Mouse (Mus musculus): ENCODE data around the gene Fads1. TPM values are rescaled to one million over a fixed set of nuclear protein-coding genes. Genes with fewer than 3 reads are reported as not detected.

Gene Fads1
- total RNA-seq, 2 experiments from 2014 or later = 677 to 1,388 TPM

DNA sequence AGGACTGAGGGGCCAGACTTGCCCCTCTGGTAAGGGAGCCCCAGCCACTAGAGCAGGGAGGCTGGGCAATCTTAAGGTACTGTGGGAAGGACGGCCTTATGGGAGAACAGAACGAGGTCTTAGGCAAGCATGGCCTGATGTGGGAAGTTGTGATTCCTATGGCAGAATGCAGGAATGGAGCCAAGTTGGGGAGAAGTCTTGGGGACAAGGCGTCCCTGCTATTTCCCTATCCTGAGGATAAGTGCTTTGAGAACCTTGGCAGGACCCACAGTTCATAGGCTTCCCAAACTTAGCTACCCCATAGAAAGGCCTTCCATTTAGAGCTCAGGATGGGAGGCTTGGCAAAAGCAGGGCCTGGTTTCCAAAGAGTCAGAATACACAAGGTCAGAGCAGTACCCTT lies 26.2 kb downstream of the Fads1 start:
- DNase-seq = no peak

DNA sequence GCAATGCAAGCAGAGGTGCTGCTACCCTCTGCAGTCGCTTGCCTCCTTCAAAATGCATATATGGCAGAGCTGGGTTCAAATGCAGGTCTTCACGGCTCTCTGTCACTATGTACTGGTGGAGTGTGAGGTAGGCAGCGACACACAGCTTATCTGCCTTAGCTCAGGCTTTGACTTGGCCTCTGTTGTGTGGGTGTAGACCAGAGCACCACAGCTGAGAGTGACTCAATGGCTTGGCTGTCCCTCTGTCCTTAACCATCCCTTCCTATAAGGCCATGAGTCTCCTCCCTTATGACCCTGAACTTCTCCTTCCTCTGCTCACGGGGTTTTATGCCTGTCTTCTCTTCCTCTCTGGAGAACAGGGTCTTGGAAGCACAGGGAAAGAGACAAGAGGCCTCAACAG lies 28.2 kb downstream of the Fads1 start:
- DNase-seq = peak; percentile 29 to 57

DNA sequence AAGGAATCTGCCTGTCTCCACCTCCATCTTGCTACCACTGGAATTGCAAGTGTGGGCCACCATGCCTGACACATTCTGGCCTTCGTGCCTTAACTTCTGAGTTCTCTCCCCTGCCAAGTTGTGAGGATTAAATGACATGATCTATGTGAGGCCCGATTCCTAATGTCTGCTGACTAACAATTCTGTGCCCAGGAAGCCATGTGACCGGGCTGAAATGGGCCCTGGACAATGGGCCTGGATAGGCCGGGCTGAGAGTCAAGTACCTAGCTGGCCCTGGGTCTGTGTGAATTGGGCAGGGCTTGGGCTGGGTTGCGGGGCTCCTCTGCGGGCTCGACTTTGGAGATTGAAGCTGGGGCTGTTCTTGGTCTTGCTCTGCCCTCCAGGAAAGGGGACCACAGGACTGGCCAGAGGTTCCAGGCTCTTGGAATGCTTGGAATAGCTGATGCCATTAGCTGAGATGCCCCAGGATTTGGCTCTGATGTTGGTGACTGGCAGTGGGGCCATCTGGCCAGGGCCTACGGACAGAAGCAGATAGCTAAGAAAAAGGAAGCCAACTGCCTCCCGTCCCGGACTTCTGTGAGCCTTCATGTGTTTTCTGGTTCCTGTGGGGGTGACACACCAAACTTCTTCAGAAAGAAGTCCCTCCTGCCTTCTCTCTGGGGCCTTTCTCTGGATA lies 31.2 kb downstream of the Fads1 start:
- peak in 1 of 2 experiments; percentile 57 for DNase-seq

DNA sequence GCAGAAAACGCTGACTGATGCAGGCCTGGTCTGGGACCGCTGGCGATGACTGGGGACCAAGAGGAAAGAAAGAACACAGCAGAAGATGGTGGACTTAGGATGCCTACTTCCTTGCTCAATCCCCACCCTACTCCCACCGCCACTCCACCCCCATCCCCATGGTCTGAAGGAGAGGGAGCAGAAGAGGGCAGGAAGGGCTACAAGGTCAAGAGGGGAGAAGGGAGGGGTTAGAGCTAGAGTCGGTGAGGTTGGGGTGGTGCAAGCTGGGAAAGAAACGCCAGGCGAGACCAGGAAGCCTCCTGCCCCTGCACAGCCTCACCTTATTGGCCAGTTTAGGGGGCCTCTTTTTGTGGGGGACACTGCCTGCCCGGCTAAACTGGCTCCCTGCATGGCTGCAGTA lies 33.4 kb downstream of the Fads1 start:
- no peak for DNase-seq

DNA sequence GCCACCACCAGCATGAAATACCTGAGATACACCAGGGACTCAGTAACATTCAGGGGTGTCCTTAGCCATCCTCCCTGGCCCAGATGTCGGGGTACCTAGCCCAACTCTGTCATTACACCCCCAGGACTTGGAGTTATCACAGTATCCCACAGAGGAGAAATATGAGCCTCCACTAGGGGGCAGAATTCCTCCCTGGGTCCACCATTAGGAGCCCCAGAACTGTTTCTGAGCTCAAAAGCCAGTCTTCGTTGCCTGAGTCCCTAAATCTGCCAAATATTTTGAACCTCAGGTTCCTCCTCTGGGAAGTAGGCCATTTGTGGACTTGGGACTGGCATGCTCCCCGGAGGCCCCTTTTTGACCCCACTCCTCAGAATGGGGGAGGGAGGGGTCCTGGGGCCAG lies 36.4 kb downstream of the Fads1 start:
- peak in 1 of 2 experiments; percentile 65 for DNase-seq

DNA sequence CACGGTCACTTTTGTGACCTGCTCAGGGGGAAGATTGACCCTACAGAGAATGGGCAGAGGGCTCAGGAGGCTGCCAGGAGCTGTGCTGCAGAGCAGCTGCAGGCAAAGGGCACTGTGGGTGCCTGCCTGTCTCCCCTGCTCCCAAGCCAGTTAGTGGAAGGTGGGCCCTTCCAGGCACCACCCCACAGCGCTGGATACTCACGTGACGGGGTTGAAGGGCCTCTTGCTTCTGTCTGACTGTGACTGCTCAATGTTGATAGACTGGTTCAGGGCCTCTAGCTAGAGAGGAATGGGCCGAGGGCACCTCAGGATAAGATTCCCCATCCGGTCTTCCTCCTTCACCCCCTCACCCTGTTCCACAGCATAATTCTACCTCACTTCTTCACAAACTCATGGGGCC lies 36.9 kb downstream of the Fads1 start:
- no peak for DNase-seq

DNA sequence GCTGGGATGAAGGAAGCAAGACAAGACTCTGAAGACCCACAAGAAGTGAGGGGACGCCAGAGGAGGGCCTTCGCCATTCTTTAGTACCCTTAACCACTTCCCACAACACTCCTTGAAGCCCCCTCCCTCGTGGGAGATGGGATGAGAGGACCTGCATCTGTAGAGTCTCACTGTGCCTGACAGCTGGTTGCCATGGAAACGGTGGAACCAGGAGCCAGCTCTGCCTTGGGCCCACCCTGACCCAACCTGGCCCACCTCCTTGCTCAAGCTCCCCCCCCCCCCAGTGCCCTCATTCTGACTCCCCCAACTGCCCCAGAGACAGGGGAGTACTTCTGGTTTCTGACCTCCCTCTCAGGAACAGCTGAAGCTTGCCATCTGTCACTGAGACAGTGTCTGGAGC lies 38.9 kb downstream of the Fads1 start:
- DNase-seq = no peak

DNA sequence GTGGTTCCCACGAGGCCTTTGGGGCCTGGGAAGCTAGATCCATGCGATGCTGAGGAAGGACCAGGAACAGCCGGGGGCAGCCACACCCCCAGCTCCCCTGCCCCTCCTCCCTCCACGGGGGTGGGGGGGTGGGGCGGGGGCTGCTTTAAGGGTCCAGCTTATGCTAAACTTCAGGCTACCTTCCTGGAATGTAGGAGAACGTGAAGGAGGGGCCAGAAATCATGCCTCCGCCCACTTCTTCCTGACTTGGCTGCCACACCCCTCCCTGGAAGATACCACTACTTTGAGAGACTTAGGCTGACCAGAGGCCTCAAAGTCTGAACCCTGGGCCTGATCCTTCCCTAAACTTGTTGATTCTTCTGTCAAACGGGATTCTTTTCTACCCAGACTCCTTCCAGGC lies 40.0 kb downstream of the Fads1 start:
- DNase-seq = no peak

DNA sequence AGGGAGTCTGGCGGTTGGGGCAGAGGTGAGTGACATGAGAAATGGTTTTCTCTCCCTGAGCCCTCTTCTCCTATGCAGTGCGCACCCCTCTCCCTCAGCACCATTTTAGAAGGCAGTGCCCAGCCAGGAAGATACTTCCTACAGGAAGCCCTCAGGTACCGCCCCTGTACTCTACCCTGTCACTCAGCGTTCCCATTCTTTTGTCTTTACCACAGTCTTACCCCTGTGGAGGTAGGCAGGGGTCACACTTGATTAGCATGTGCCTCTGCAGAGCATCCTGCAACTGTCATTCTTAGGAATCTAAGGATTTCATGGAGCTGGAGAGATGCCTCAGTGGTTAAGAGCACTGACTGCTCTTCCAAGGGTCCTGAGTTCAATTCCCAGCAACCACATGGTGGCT lies 40.9 kb downstream of the Fads1 start:
- no peak for DNase-seq

DNA sequence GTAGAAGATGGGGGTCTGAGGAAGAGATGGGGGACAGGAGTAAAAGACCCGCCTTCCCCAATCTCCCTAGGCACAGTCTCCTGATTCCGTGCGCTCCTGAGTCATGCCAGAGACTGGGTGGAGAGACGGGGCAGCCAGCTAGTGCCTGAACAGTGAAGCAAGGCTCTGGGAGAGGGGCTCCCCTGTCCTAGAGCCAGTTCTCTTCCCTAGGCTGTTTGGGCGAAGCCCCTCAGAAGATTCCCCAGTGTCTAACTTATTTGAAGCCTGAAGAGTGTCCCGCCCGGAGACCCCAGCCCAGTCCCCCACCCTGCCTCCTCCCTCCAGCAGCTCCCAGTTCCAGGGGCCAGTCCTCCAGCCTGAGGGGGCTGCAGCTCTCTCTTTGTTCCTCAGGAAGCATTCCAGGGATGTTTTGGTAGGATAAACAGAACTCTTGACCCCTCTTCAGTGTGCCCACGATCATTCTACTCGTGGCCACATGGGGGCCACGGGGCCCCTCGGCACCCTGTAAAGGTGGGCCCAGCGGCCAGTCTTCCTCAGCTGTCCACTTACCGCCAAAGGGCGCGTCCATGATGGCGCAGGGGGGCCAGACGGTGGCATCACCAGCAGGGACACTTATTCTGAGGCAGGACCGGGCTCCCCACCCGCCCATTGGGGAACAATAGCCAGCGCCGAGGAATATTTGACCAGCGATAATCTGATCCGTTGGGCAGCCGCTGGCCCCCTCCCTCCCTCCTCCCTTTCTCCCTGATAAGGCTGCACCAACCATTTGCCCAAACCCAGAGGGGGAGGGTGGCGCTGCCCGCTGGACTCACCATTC lies 42.2 kb downstream of the Fads1 start:
- no peak for DNase-seq

DNA sequence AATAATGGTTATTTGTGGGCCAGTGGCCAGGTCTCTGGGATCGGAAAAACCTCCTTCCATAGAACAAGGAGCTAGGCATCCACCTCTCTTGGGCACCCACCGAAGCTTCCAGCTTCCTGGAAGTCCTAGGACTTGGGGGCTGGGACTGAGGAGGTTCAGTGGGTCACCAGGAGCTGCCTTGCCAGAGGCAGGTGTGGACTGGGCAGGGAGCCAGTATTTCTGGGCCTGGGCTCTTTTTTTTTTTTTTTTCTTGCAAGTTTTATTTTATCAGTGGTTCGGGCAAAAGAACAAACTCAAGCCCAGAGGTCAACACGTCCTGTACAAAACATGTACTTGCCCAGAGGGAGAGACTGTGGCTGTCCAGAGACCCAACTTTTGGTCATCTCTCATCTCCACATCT lies 43.1 kb downstream of the Fads1 start:
- no peak for DNase-seq

DNA sequence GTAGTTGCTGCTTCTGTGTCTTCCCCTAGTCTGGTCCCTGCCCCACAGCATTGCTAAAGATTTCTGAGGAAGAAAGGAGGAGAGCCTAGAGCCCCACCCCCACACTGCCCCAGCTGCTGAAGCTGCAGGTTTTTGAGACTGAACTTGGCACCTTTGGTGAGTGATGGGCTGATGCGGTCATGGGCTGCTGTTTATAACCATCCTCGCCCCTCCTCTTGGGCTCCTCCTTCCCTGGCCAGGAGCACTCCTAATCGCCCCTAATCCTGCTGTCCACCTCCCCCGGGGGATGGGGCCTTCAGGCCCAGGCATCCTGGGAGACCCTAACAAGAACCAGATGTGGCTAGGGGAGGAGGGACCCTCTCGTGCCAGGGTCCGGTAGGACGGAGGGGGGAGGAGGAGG lies 48.3 kb downstream of the Fads1 start:
- no peak for DNase-seq

DNA sequence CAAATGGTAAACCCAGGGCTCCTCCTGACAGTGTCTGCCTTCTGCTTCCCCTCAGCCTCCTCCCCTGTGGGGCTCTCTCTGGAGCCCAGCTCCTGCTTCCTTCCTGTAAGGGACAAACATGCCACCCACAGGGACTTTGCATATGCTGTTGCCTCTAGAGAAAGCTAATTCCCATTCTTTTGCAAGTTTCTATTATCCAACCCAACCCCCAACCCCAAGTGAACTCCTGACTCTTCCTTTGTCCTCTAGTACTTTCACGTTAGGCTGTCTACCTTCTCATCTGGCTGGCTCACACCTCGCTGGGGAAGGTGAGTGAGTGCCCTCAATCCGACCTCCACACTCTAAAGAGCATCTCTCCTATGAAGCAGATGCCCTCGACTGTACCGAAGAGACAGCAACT lies 49.2 kb downstream of the Fads1 start:
- no peak for DNase-seq

DNA sequence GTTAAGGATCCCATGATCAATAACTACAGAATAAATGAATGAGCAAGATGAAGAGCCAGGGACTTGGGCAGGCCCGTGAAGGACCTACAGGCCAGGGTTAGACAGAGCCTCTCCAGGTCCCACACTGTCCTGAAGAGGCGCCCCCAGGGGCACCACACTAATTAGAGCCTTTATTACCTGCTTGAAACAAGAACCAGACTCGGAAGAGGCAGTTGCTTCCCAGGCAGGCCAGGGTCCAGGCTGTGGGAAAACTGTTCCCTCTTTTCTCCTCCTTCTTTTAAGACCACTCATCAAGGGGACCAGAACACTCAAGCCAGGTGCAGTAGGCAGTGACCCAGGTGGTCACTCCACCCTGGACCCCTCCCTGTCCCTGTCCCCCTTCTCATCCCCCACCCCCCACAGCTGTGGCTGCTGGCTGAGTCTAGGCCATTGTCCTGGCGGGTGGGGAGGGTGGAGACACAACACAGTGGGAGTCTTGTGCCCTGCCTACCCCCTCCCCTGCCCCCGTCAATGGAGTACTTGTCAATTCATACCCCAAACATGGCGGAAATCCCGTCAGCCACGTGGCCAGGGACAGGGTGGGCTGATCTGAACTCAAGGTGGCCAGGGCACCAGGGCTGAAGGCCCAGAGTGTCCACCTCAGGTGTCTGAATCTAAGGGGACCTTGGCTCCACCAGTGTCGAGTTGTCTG lies 49.8 kb downstream of the Fads1 start:
- no peak for DNase-seq

DNA sequence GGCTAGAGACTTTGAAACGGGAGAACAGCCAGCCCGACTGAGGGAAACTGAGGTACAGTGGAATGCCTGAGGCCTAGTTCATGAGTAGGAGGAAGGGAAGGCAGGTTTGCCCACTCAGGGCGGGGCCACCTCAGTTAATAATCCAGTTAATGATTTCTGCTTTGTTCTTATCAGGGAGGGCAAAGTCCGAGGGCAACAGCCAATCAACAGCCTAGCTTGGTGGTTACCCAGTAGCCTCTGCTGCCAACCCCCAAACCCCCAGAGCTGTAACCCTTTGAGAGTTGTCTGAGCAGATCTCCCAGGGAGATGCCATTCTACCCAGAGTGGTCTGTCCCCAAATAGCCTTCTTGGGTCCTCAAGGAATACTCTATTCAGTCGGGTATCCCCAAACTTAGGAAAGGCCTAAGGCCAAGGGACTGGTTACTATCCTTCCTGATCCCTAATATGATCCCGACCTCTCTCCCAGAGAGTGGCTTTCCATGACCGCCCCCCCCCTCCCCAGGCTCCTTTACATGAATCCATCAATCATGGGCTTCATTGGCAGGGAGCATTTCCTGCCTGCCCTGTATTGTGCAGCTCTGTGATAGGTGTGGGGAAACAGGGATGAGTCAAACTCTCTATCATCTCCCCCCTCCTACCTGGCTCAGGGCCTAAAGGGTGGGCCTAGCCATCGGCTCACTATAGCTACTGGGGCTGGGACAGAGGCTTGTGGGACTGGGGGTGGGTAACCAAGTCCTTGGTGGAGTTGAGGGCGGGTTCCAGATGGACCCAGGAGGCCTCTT lies 53.3 kb downstream of the Fads1 start:
- no peak for DNase-seq

DNA sequence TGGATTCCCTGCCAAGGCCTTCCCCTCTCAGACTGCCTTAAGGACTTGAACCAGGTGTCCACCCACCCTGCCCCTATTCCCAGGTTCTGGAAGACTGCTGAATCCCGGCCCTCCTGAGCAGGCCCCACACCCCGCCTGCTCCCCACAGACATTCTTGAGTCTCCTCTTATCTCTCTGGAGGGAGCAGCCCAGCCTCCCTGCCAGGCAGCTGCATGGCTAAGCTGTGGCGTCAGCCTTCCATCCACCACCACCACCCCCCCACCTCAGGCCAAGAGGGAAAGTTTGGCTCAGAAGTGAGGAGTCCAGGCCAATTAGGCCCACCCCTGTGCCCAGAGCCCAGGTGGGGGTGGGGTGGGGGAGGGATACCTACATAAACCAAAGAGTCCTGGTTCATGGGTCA lies 55.8 kb downstream of the Fads1 start:
- no peak for DNase-seq

DNA sequence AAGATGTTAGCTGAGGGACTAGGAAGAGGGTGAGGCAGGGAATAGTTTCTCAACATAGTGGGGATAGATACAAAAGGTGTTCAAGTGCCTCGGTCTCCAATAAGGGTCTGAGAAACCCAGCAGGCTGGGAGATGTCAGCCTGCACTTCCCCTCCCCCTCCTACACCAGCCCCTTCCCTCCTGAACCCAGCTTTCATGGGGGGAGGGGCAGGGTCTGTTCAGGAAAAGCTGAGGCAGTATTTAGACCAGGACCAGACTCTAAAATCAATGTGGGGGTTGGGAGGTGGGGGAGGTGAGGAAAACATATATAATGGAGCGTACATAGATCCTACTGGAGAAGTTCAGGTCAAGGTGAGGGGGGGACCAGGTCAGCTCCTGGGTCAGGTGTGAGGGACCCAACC lies 56.7 kb downstream of the Fads1 start:
- DNase-seq = no peak

DNA sequence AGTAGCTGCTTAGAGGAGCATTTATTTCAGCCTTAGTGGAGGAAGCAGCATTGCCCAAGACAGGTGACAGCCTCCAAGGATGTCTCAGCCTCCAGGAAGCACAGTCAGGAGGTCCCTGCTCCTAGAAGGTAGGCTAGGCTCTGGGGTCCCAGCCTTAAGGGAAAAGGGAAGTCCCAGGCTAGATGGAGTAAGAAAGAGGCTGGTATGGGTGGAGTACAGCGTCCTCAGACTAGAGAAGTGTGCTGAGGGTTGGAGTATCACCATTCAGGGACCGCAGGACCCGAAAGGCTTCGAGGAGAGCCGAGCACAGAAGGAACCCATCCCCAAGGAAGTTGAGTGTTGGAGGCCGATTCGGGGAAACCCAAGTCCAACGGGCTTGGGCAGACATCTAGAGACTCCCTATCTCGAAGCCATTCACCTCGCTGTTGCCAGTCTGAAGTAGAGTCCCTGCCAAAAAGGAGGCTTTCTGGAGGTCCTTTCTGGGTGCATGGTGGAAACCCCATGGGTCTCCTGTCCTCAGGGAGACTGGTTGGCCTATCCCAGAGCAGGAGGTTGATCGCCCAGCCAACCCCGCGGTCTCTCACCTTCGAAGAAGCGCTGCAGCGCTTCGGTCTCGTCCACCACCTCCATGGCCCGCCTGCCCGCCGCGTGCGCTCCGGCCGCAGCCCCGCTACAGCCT lies 57.4 kb downstream of the Fads1 start:
- DNase-seq = no peak

DNA sequence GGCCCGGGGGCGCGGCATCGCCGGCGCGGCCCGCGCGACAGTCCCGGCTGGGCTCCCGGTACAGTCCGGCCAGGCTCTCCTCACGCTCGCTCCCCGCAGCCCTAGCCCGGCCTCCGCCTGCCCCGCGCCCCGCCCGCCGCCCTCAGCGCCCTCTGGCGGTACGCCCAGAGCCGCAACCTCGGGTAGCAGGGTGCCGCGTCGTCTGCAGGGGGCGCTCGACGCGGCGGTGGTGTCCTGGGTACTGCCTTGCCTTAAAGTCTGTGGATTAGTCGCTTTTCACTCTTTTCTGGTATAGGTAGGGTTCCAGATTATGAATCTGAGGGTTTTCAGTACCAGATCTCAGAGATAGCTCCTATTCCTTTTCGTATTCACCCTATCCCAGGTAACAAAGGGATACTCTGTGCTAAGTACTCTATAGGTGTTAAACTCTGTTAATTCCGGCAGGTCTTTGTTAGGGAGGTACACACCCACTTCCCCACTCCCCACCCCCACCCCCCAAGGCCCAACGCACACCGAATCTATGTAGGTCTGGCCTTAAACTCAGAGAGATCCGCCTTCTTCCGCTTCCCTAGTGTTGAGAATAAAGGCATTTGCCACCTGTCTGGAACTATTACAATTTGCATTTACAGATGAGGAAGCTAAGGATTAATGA lies 58.1 kb downstream of the Fads1 start, which contains the start of gene Myrf:
TSS of gene Myrf (minus strand) at position 95 of the 652 bp plus-strand sequence.
- DNase-seq = peak; percentile 90 to 91

DNA sequence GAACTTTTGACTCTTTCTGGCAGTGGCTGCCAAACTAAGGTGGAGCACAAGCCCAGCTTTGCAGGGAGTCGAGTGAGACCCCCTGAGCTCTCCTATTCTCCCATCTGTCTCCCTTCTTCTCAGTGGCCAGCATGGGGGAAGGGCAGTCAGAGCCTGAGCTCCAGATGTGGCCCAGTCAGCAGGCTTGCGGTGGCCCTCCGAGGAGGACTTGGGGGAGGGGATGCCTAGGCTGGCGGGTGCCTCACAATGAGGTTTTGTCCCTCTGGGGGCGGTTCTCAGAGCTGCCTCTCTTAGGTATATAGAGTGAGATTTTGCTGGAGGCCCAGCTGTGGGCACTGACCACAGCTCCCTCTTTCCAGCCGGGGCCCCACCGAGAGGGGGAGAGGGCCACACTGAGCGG lies 60.2 kb downstream of the Fads1 start:
- DNase-seq = no peak

DNA sequence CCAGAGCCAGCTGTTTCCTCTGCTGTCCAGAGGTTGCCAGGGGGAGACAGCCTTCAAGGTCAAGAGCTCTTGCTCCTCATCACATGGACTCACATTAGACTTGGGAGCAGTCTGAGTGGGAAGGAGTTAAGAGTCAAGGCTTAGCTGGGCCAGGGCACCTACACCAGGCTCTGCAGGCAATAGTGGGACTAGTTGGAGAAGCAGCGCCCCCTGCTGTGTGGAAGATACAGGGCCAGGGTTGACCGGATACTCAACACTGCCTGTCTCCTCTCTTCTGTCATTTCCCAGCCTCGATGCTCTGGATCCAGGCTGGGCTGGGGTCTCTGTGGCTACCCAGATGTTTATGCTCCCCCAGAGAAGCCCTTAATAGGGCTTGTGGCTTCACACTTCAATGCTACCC lies 61.5 kb downstream of the Fads1 start:
- peak; percentile 62 to 72 for DNase-seq

Measured in adrenal gland, postnatal 36 days (tissue).